Mouse (Mus musculus): Measurements from ENCODE around the gene Tent4b. TPM values are rescaled to one million over a fixed set of nuclear protein-coding genes. Genes with fewer than 3 reads are reported as not detected.

Gene Tent4b
- polyA plus RNA-seq, 1 experiment from 2014 or later, result 12.7 TPM

DNA sequence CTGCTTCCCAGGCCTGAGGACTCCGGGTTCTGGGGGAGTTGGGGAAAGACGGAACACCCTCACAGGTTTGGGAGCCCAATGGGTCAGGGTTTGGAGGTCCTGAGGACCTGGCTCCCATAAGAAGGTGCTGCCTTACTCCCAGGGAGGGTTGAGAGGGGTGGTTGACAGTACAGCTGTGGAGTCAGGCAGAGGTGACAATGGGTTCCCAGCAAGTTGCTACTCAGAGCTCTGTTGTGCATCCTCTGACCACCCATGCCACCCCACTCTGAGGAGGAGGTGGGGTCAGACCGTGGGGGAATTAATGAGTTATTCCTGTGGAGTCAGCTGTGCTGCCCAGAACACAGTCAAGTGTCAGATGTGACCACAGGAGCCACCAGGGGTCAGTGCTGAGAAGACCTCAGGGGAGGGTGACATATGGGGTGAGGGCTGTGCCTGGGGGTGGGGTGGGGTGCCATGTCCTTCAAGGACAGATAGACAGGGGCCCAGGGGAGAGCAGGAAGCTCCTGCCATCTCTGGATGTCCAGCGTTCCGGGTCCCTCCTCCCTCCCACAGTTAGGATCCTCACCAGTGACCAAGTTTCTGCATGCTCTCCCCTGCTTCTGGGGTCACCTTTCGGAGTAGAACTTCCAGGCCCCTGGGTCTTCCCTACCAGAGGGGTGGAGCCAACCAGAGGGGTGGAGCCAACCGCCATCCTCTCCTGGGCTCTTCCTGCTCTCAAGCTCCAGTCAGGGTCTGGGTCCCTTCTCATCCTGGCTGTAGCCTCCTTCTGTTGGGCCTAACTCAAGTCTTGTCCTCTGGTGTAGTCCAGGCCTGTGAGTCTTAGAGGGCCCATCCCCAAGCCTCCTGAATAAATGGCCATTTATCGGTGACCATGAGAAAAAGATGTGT lies 86.7 kb downstream of the Tent4b start:
- 83% methylated on average over 8 of the region's 8 CpGs for WGBS
- no peak overlapping the region for H3K4me3 ChIP-seq
- no peaks in the 10 kb centered on the region for H3K27me3 ChIP-seq

DNA sequence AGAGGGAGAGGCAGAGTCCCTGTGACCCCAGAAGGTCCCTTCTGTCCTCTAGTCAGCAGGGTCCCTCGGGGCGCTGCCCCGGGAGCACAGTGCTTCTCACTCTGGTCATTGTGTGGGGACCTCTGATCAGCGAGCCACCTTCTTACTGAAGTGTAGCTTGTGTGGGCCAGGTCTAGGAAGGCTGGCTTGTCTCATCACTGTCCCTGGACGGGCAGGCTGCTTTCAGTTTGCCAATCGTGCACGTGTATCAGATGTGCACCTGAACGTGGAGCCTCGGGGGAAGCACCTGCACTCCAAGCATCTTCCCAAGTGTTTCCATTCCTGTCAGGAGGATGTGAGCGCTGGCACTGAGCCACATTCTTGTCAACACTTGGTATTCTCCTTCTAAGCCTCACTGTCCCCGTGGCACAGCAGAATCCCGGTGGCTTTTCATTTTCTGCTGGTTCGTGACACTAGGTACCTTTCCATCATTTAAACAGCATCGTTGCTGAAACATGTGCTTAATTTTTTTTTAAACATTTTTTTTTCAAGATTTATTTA lies 87.5 kb downstream of the Tent4b start:
- Histone ChIP-seq H3K27ac (no peak overlapping the region), H3K9me3 (replicated peaks) (no peaks in the 10 kb centered on the region), H3K9ac (no peak overlapping the region), H3K4me2 (replicated peaks) (no peak overlapping the region), H3K36me3 (no peaks in the 10 kb centered on the region), H3K4me1 (peaks cover 17% of the 10 kb centered on the region), H3K27me3 (no peaks in the 10 kb centered on the region), H3K4me3 (no peak overlapping the region)
- ATAC-seq (ENCODE audit: low FRiP score), result no peak
- 89% methylated on average over 14 of the region's 14 CpGs for WGBS

More for the DNA sequence above, 86.7 kb downstream of the Tent4b start:
- H3K27ac ChIP-seq, result no peak overlapping the region
- peaks cover 17% of the 10 kb centered on the region for H3K4me1 ChIP-seq
- ATAC-seq (ENCODE audit: low FRiP score), result 0 out of 2 replicates have a peak, but pooled peaks have one; percentile 22
- no peak overlapping the region for H3K4me2 ChIP-seq (replicated peaks)
- H3K36me3 ChIP-seq, result no peaks in the 10 kb centered on the region
- H3K9ac ChIP-seq, result no peak overlapping the region
- no peaks in the 10 kb centered on the region for H3K9me3 ChIP-seq (replicated peaks)

- no peak overlapping the region for H3K9ac ChIP-seq
- H3K36me3 ChIP-seq, result no peaks in the 10 kb centered on the region
- no peaks in the 10 kb centered on the region for H3K27me3 ChIP-seq
- ATAC-seq (ENCODE audit: low FRiP score), result no peak
- H3K9me3 ChIP-seq (replicated peaks), result no peaks in the 10 kb centered on the region
- H3K4me2 ChIP-seq (replicated peaks), result no peak overlapping the region
- WGBS, result 74% methylated on average over 12 of the region's 12 CpGs
- no peak overlapping the region for H3K4me3 ChIP-seq
- peaks cover 10% of the 10 kb centered on the region for H3K4me1 ChIP-seq
- H3K27ac ChIP-seq, result 0 out of 2 replicates have a peak overlapping the region, but pooled peaks have one; percentile 12
Measured at GRCm38 (mm10) chr8:88288622-88289242, 89.7 kb downstream of the Tent4b start.

- no peak for ATAC-seq (ENCODE audit: low FRiP score)
- no peak overlapping the region for H3K4me2 ChIP-seq (replicated peaks)
- H3K4me1 ChIP-seq, result peaks cover 8% of the 10 kb centered on the region
- WGBS, result 73% methylated on average over 1 of the region's 1 CpGs
- no peaks in the 10 kb centered on the region for H3K36me3 ChIP-seq
- H3K4me3 ChIP-seq, result no peak overlapping the region
- no peaks in the 10 kb centered on the region for H3K27me3 ChIP-seq
- H3K9ac ChIP-seq, result no peak overlapping the region
- H3K9me3 ChIP-seq (replicated peaks), result no peaks in the 10 kb centered on the region
- H3K27ac ChIP-seq, result no peak overlapping the region
Measured at GRCm38 (mm10) chr8:88289901-88290300, 90.9 kb downstream of the Tent4b start.

GRCm38 (mm10) chr8:88290326-88291304 lies 91.6 kb downstream of the Tent4b start:
- H3K9me3 ChIP-seq (replicated peaks), result no peaks in the 10 kb centered on the region
- no peak overlapping the region for H3K27ac ChIP-seq
- H3K9ac ChIP-seq, result no peak overlapping the region
- no peaks in the 10 kb centered on the region for H3K36me3 ChIP-seq
- H3K27me3 ChIP-seq, result no peaks in the 10 kb centered on the region
- H3K4me2 ChIP-seq (replicated peaks), result no peak overlapping the region
- no peak for ATAC-seq (ENCODE audit: low FRiP score)
- 81% methylated on average over 13 of the region's 13 CpGs for WGBS
- H3K4me1 ChIP-seq, result peaks cover 7% of the 10 kb centered on the region; the same call in 1 of the 2 replicates
- H3K4me3 ChIP-seq, result no peak overlapping the region

DNA sequence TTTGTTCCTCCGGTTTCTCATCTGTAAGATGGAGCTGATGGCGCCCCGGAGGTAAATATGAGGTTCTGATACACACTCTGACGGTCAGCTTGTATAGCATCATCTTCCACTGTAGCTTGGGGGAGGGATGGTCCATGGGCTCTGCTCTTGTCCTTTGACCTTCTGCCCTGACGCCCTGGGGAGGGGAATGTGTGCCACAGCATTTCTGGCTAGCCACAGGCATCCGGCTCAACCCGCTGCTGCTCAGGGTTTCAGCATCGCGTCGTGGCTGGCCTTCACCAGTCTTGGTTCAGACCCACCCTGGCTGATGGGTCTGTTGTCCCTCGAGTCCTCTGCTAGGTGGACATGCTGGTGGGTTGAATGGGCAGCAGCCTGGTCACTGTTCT lies 92.3 kb downstream of the Tent4b start:
- no peaks in the 10 kb centered on the region for H3K9me3 ChIP-seq (replicated peaks)
- peaks cover 7% of the 10 kb centered on the region; the same call in 1 of the 2 replicates for H3K4me1 ChIP-seq
- ATAC-seq (ENCODE audit: low FRiP score), result no peak
- no peak overlapping the region for H3K4me3 ChIP-seq
- no peak overlapping the region for H3K27ac ChIP-seq
- H3K9ac ChIP-seq, result no peak overlapping the region
- H3K4me2 ChIP-seq (replicated peaks), result no peak overlapping the region
- H3K36me3 ChIP-seq, result no peaks in the 10 kb centered on the region
- 80% methylated on average over 11 of the region's 11 CpGs for WGBS
- no peaks in the 10 kb centered on the region for H3K27me3 ChIP-seq

GRCm38 (mm10) chr8:88292926-88293325 lies 93.9 kb downstream of the Tent4b start:
- peaks cover 7% of the 10 kb centered on the region; the same call in 1 of the 2 replicates for H3K4me1 ChIP-seq
- no peaks in the 10 kb centered on the region for H3K9me3 ChIP-seq (replicated peaks)
- no peaks in the 10 kb centered on the region for H3K36me3 ChIP-seq
- no peaks in the 10 kb centered on the region for H3K27me3 ChIP-seq
- 85% methylated on average over 3 of the region's 3 CpGs for WGBS
- H3K4me3 ChIP-seq, result no peak overlapping the region
- ATAC-seq (ENCODE audit: low FRiP score), result no peak
- H3K9ac ChIP-seq, result no peak overlapping the region
- no peak overlapping the region for H3K27ac ChIP-seq
- no peak overlapping the region for H3K4me2 ChIP-seq (replicated peaks)

DNA sequence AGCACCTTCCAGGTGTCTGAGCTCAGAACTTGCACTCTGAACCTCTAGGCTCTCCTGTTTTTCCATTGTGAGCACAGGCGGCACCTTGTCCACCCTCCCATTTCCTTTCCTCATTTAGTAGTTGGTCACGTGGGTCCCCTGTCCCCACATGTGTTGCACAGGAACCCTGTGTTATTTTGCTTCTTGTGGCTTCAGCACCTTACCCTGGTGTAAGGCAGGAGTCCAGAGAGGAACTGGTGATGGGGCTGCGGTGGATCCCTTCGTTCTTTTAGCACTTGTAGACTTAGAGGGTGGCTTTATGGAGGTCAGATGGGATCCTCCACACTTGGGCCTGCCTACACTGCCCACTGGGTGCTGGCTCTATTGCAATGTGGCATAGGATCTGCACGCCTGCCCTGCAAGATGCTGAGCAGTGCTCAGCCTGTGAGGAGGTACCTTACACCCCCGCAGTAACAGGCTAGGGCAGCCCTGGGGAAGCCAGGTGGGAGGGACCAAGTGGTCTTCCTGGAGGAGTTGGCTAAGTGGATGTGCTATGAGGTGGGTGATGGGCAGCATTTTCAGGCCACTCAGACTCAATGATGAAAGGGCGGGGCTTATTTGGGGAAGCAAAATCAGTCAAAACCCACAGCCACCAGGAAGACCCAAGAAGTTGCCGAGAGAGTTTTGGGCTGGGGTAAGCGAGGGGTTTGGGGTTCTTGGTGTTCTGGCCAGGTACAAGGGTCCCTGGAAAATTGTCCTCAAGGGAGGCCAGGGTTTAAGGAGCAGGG lies 94.8 kb downstream of the Tent4b start:
- Histone ChIP-seq H3K4me1 (peaks cover 3% of the 10 kb centered on the region; the same call in 1 of the 2 replicates), H3K27me3 (no peaks in the 10 kb centered on the region), H3K36me3 (no peaks in the 10 kb centered on the region), H3K4me3 (no peak overlapping the region), H3K9me3 (replicated peaks) (no peaks in the 10 kb centered on the region), H3K27ac (no peak overlapping the region), H3K9ac (no peak overlapping the region), H3K4me2 (replicated peaks) (no peak overlapping the region)
- 87% methylated on average over 9 of the region's 9 CpGs for WGBS
- no peak for ATAC-seq (ENCODE audit: low FRiP score)

DNA sequence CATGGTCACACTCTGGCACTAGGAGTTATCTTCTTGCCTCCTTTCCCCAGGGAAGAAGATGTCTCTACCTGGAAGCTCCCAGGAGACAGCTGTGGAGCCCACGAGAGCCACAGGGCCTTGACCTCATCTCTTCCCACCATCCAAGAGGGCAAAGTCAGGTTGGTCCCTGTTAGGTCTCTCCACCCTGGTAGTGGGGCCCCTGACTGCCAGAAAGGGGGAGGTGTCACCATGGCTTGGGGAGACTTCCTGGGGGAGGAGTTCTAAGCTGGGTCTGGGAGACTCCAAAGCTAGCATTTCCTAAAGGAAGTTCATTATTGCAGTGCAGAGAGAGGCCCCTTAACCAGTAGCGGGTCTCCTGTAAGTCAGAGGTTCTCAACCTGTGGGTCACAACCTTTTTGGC lies 96.0 kb downstream of the Tent4b start:
- H3K27me3 ChIP-seq, result no peaks in the 10 kb centered on the region
- no peak overlapping the region for H3K4me2 ChIP-seq (replicated peaks)
- no peak for ATAC-seq (ENCODE audit: low FRiP score)
- H3K27ac ChIP-seq, result no peak overlapping the region
- no peak overlapping the region for H3K9ac ChIP-seq
- no peak overlapping the region for H3K4me3 ChIP-seq
- no peaks in the 10 kb centered on the region for H3K36me3 ChIP-seq
- peaks cover 4% of the 10 kb centered on the region for H3K4me1 ChIP-seq
- 91% methylated on average over 2 of the region's 2 CpGs for WGBS
- H3K9me3 ChIP-seq (replicated peaks), result no peaks in the 10 kb centered on the region

DNA sequence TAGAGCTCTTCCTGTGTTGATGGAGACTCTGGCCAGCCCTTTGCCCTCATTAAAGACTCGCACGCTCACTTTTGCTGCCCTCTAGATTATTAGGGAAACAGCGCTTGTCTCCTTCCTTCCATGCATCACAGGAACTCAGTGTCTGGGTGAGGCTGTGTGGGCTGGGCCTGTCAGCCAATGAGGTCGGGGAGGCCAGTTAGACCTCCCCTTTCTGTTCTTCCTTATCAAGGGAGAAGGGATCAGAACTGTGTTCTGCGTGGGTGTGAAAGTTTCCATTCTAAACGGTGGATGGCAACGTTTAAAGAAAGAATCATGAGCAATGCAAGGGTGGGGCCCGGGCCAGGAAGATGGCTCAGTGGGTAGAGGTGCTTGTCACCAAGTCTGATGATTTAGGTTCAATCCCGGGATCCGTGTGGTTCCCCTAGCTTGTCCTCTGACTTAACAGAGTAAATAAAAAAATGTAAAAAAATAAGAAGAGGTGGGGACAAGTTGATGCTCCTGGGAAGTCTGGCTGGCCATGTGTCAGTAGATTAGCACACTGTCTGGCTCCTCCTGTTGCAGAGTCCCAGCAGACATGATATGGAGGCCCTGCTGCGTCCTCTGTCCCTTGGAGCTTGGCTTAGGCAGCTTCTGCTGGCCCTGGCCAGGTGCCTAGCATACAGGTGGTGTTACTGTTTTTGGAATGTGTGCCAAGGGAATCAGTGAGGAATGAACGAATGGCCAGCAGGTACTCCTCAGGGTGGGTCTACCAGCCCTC lies 99.1 kb downstream of the Tent4b start:
- H3K4me1 ChIP-seq, result peaks cover 22% of the 10 kb centered on the region
- no peak overlapping the region for H3K4me3 ChIP-seq
- no peak overlapping the region for H3K4me2 ChIP-seq (replicated peaks)
- no peaks in the 10 kb centered on the region for H3K36me3 ChIP-seq
- WGBS, result 63% methylated on average over 12 of the region's 12 CpGs
- H3K9ac ChIP-seq, result no peak overlapping the region
- H3K27me3 ChIP-seq, result no peaks in the 10 kb centered on the region
- H3K9me3 ChIP-seq (replicated peaks), result no peaks in the 10 kb centered on the region
- ATAC-seq (ENCODE audit: low FRiP score), result no peak
- no peak overlapping the region for H3K27ac ChIP-seq

DNA sequence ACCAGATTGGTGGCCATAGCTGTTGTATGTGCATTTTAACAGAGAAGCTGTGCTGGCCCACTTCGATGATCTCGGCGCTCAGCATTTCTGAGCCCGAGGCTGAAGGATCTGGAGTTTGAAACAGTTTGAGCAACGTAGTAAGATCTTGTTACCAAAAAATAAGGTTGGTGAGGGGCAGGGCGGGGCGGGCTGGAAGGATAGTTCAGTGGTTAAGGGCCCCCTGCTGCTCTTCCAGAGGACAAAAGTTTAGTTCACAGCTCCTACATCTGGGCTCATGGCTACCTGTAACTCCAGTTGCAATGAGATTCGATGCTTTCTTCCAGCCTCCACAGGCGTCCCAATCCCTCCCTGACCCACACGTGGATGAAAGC lies 99.7 kb downstream of the Tent4b start:
- WGBS, result 89% methylated on average over 10 of the region's 10 CpGs
- no peaks in the 10 kb centered on the region for H3K9me3 ChIP-seq (replicated peaks)
- no peak overlapping the region for H3K4me3 ChIP-seq
- H3K4me2 ChIP-seq (replicated peaks), result no peak overlapping the region
- no peaks in the 10 kb centered on the region for H3K36me3 ChIP-seq
- no peak overlapping the region for H3K27ac ChIP-seq
- H3K9ac ChIP-seq, result no peak overlapping the region
- no peaks in the 10 kb centered on the region for H3K27me3 ChIP-seq
- no peak for ATAC-seq (ENCODE audit: low FRiP score)
- H3K4me1 ChIP-seq, result peaks cover 22% of the 10 kb centered on the region
